Comparison of ENCODE assay signal across 20 mouse cellular contexts in genomic region chr9:45060151-45060550, GRCm38 (mm10). TPM values are rescaled to one million over a fixed set of nuclear protein-coding genes. Genes with fewer than 3 reads are reported as not detected.
DNase-seq lines count a peak whose midpoint lies in the region; ATAC-seq and TF ChIP-seq lines count a peak whose summit lies in the region.
"Had no signal": no experiment of that assay in that cellular context is flagged by ENCODE, and none has a peak within 500 bp of the region (broad histone marks: within the 10 kb centered on the region; RNA-seq: fewer than 3 reads in every experiment).

No protein-coding gene starts in this region.

- no peak for TF ChIP-seq POLR2A in small intestine, adult 2 months (IDR thresholded peaks at IDR 0.05; ENCODE audit: low read depth, low read length)

- no peak overlapping the region for H3K4me3 ChIP-seq in heart, embryonic 10.5 days
- no peak overlapping the region for H3K4me3 ChIP-seq in embryonic facial prominence, embryonic 10.5 days
- H3K4me3 ChIP-seq in small intestine, adult 2 months (ENCODE audit: low read depth, low read length) = no peak overlapping the region
- no peak overlapping the region for H3K4me3 ChIP-seq in hindbrain, embryonic 11.5 days (ENCODE audit: low read depth, low read length)
- H3K4me3 ChIP-seq: erythroblast, embryonic 14.5 days; forebrain, embryonic 15.5 days; heart, embryonic 13.5 days; midbrain, embryonic 12.5 days; myocyte had no signal

- no peak overlapping the region for H3K9ac ChIP-seq in hindbrain, embryonic 11.5 days (ENCODE audit: low read depth, low read length)
- H3K9ac ChIP-seq: forebrain, embryonic 15.5 days; heart, embryonic 13.5 days; midbrain, embryonic 12.5 days had no signal

- intact Hi-C loops in heart, postnatal 10 days (cut with DNase I) = no loop called here

- ATAC-seq in hindbrain, embryonic 11.5 days (ENCODE audit: low FRiP score) = no peak
- ATAC-seq: forebrain, embryonic 15.5 days had no signal

- peak; percentile 51 for DNase-seq in heart, embryonic 10.5 days (ENCODE audit: low spot score)
- no peak for DNase-seq in heart, postnatal 10 days
- DNase-seq in Muller cell, postnatal 12 days (ENCODE audit: inconsistent ontology term) = peak; percentile 7
- DNase-seq in embryonic facial prominence, embryonic 10.5 days (ENCODE audit: low spot score) = peak; percentile 10
- DNase-seq in hindbrain, embryonic 11.5 days (ENCODE audit: low spot score) = no peak
- DNase-seq in spleen, postnatal 36 days (ENCODE audit: low spot score in 2 of 2) = no peak
- DNase-seq: cerebellum, postnatal 14 days; kidney, postnatal 14 days; left cerebral cortex, postnatal 4 days; lung, adult 2 months had no signal

- no peaks in the 10 kb centered on the region for H3K4me1 ChIP-seq in heart, embryonic 10.5 days
- H3K4me1 ChIP-seq in embryonic facial prominence, embryonic 10.5 days = peaks cover 25% of the 10 kb centered on the region
- peaks cover 27% of the 10 kb centered on the region for H3K4me1 ChIP-seq in small intestine, adult 2 months (ENCODE audit: control insufficient read depth, insufficient read depth, insufficient read length, low read length)
- no peaks in the 10 kb centered on the region for H3K4me1 ChIP-seq in hindbrain, embryonic 11.5 days (replicated peaks; ENCODE audit: control insufficient read depth, insufficient read depth, low read length)
- H3K4me1 ChIP-seq: forebrain, embryonic 15.5 days; heart, embryonic 13.5 days; midbrain, embryonic 12.5 days had no signal

- no peak for TF ChIP-seq CTCF in small intestine, adult 2 months (IDR thresholded peaks at IDR 0.05; ENCODE audit: extremely low read depth, insufficient read length, insufficient replicate concordance, low read depth, low read length)

- WGBS in heart, embryonic 10.5 days = 33% methylated on average over 7 of the region's 7 CpGs
- WGBS in embryonic facial prominence, embryonic 10.5 days = 36% methylated on average over 7 of the region's 7 CpGs
- 33% methylated on average over 7 of the region's 7 CpGs for WGBS in small intestine, adult 2 months
- 38% methylated on average over 7 of the region's 7 CpGs for WGBS in hindbrain, embryonic 11.5 days

- H3K27ac ChIP-seq in heart, embryonic 10.5 days = no peak overlapping the region
- no peak overlapping the region for H3K27ac ChIP-seq in embryonic facial prominence, embryonic 10.5 days (replicated peaks)
- peak overlapping the region; percentile 57 for H3K27ac ChIP-seq in small intestine, adult 2 months (ENCODE audit: insufficient read depth, low read depth, low read length)
- H3K27ac ChIP-seq in hindbrain, embryonic 11.5 days (ENCODE audit: low read depth, low read length) = no peak overlapping the region
- H3K27ac ChIP-seq: forebrain, embryonic 15.5 days; heart, embryonic 13.5 days; macrophage; midbrain, embryonic 12.5 days had no signal

- no peak overlapping the region for H3K4me2 ChIP-seq in hindbrain, embryonic 11.5 days (replicated peaks; ENCODE audit: low read depth, low read length)
- H3K4me2 ChIP-seq: forebrain, embryonic 15.5 days; heart, embryonic 13.5 days; liver, embryonic 11.5 days; midbrain, embryonic 12.5 days had no signal

- H3K27me3 ChIP-seq in heart, embryonic 10.5 days (ENCODE audit: insufficient read depth, poor library complexity, severe bottlenecking) = peaks cover 31% of the 10 kb centered on the region; the same call in 1 of the 2 replicates
- H3K27me3 ChIP-seq in embryonic facial prominence, embryonic 10.5 days (replicated peaks; ENCODE audit: low read depth, poor library complexity, severe bottlenecking) = peaks cover 44% of the 10 kb centered on the region
- no peaks in the 10 kb centered on the region for H3K27me3 ChIP-seq in small intestine, adult 2 months (ENCODE audit: control insufficient read depth, insufficient read depth, low read length)
- no peaks in the 10 kb centered on the region for H3K27me3 ChIP-seq in hindbrain, embryonic 11.5 days (ENCODE audit: control insufficient read depth, insufficient read depth, low read length)

- no peaks in the 10 kb centered on the region for H3K36me3 ChIP-seq in heart, embryonic 10.5 days
- no peaks in the 10 kb centered on the region for H3K36me3 ChIP-seq in embryonic facial prominence, embryonic 10.5 days (replicated peaks)
- H3K36me3 ChIP-seq in small intestine, adult 2 months (ENCODE audit: control insufficient read depth, insufficient read depth, low read length) = peaks cover 7% of the 10 kb centered on the region; the same call in 1 of the 2 replicates
- H3K36me3 ChIP-seq in hindbrain, embryonic 11.5 days (ENCODE audit: control insufficient read depth, insufficient read depth, low read length) = no peaks in the 10 kb centered on the region
- H3K36me3 ChIP-seq: forebrain, embryonic 15.5 days; heart, embryonic 13.5 days; midbrain, embryonic 12.5 days had no signal

- no peaks in the 10 kb centered on the region for H3K9me3 ChIP-seq in heart, embryonic 10.5 days
- no peaks in the 10 kb centered on the region for H3K9me3 ChIP-seq in embryonic facial prominence, embryonic 10.5 days
- no peaks in the 10 kb centered on the region for H3K9me3 ChIP-seq in hindbrain, embryonic 11.5 days (ENCODE audit: control insufficient read depth, low read length)
- H3K9me3 ChIP-seq: forebrain, embryonic 15.5 days; heart, embryonic 13.5 days; midbrain, embryonic 12.5 days had no signal

RNA-seq across cellular contexts. Expression of gene Mpzl3, which starts 5.2 kb away (rescaled TPM):
- 2.9 and 3.2 TPM in 2 replicates for polyA plus RNA-seq in heart, embryonic 10.5 days (2016; fragmentation: Nextera tagmentation; extraction: Ambion mirVana)
- 1 to 10 TPM in 1 of 2 experiments, under 1 TPM in 1; 0.82 to 2.1 TPM for total RNA-seq in heart, postnatal 10 days (2021)
- polyA plus RNA-seq in embryonic facial prominence, embryonic 10.5 days (2016; fragmentation: Nextera tagmentation; extraction: Ambion mirVana) = 2.2 and 3.7 TPM in 2 replicates
- polyA plus RNA-seq in small intestine, adult 2 months (2012; rRNA removed) = 11.1 and 12.2 TPM in 2 replicates
- 1.7 and 2.8 TPM in 2 replicates for polyA plus RNA-seq in hindbrain, embryonic 11.5 days (2014; fragmentation: Nextera tagmentation; extraction: Ambion mirVana)
- polyA plus RNA-seq: erythroblast, embryonic 14.5 days had no signal

RNA-seq across cellular contexts. Expression of gene Jaml, which starts 18.8 kb away (rescaled TPM):
- 0.54 and 2.2 TPM in 2 replicates for polyA plus RNA-seq in heart, embryonic 10.5 days (2016; fragmentation: Nextera tagmentation; extraction: Ambion mirVana)
- under 1 TPM; 0.19 to 0.30 TPM for total RNA-seq in heart, postnatal 10 days (2021)
- polyA plus RNA-seq in embryonic facial prominence, embryonic 10.5 days (2016; fragmentation: Nextera tagmentation; extraction: Ambion mirVana) = 0.96 and 1.4 TPM in 2 replicates
- 2.5 and 3.9 TPM in 2 replicates for polyA plus RNA-seq in small intestine, adult 2 months (2012; rRNA removed)
- polyA plus RNA-seq in hindbrain, embryonic 11.5 days (2014; fragmentation: Nextera tagmentation; extraction: Ambion mirVana) = 0.31 and 0.36 TPM in 2 replicates
- polyA plus RNA-seq: erythroblast, embryonic 14.5 days; myocyte had no signal

RNA-seq across cellular contexts. Expression of gene Mpzl2, which starts 20.6 kb away (rescaled TPM):
- polyA plus RNA-seq in heart, embryonic 10.5 days (2016; fragmentation: Nextera tagmentation; extraction: Ambion mirVana) = 1.1 and 5.5 TPM in 2 replicates
- total RNA-seq in heart, postnatal 10 days (2021) = 1 to 10 TPM; 1.6 to 2.2 TPM
- polyA plus RNA-seq in embryonic facial prominence, embryonic 10.5 days (2016; fragmentation: Nextera tagmentation; extraction: Ambion mirVana) = 9.7 TPM in 2 replicates
- polyA plus RNA-seq in small intestine, adult 2 months (2012; rRNA removed) = 5.3 and 8.2 TPM in 2 replicates
- polyA plus RNA-seq in hindbrain, embryonic 11.5 days (2014; fragmentation: Nextera tagmentation; extraction: Ambion mirVana) = 2.6 and 3.8 TPM in 2 replicates
- polyA plus RNA-seq: erythroblast, embryonic 14.5 days; macrophage; myocyte had no signal

RNA-seq across cellular contexts. Expression of gene Cd3e, which starts 50.7 kb away (rescaled TPM):
- polyA plus RNA-seq in heart, embryonic 10.5 days (2016; fragmentation: Nextera tagmentation; extraction: Ambion mirVana) = not detected in 2 replicates
- total RNA-seq in heart, postnatal 10 days (2021) = 1 to 10 TPM; 2.0 to 2.4 TPM
- polyA plus RNA-seq in embryonic facial prominence, embryonic 10.5 days (2016; fragmentation: Nextera tagmentation; extraction: Ambion mirVana) = not detected in 2 replicates
- polyA plus RNA-seq in small intestine, adult 2 months (2012; rRNA removed) = 12.9 and 13.7 TPM in 2 replicates
- not detected in 2 replicates for polyA plus RNA-seq in hindbrain, embryonic 11.5 days (2014; fragmentation: Nextera tagmentation; extraction: Ambion mirVana)
- total RNA-seq: left cerebral cortex, adult 18-20 months; left cerebral cortex, postnatal 4 days had no signal
- polyA plus RNA-seq: forebrain, embryonic 15.5 days; liver, embryonic 11.5 days; macrophage; midbrain, embryonic 12.5 days; myocyte had no signal

RNA-seq across cellular contexts. Expression of gene Scn2b, which starts 57.4 kb away (rescaled TPM):
- 2.3 and 5.3 TPM in 2 replicates for polyA plus RNA-seq in heart, embryonic 10.5 days (2016; fragmentation: Nextera tagmentation; extraction: Ambion mirVana)
- 1 to 10 TPM in 1 of 2 experiments, under 1 TPM in 1; 0.79 to 1.1 TPM for total RNA-seq in heart, postnatal 10 days (2021)
- 6.7 and 7.3 TPM in 2 replicates for polyA plus RNA-seq in embryonic facial prominence, embryonic 10.5 days (2016; fragmentation: Nextera tagmentation; extraction: Ambion mirVana)
- 0.27 and 0.98 TPM in 2 replicates for polyA plus RNA-seq in small intestine, adult 2 months (2012; rRNA removed)
- polyA plus RNA-seq in hindbrain, embryonic 11.5 days (2014; fragmentation: Nextera tagmentation; extraction: Ambion mirVana) = 3.8 and 4.7 TPM in 2 replicates
- total RNA-seq: hematopoietic stem cell, adult 5-6 weeks had no signal
- polyA plus RNA-seq: erythroblast, embryonic 14.5 days; myocyte had no signal

Comparison
In these comparisons a context has a peak if more than half of its experiments do, and no peak if none do; other contexts are left out.
1. DNase-seq: peak in heart, embryonic 10.5 days (single experiment), Muller cell, postnatal 12 days (single experiment) and embryonic facial prominence, embryonic 10.5 days (single experiment); none in heart, postnatal 10 days (0 of 2), hindbrain, embryonic 11.5 days (single experiment) and spleen, postnatal 36 days (0 of 2).